Mouse (Mus musculus) midbrain, embryonic 14.5 days (tissue): Measurements from ENCODE around the gene Cdc14a. TPM values are rescaled to one million over a fixed set of nuclear protein-coding genes. Genes with fewer than 3 reads are reported as not detected.

Experiments
- ATAC-seq: fragments of 200-750 bp; cut with Nextera tagmentation; 2 replicates; pipeline ENCODE4 v1.8.0; 2017; ENCODE audit warnings: moderate number of reproducible peaks, moderate library complexity; ENCODE audit not compliant: low FRiP score, low TSS enrichment
- DNase-seq: peaks from one replicate; pipeline ENCODE4 v3.0.0-alpha.2; 2015
- H3K27ac ChIP-seq: fragments of 300-500 bp; sonication (generic); replicated peaks from 2 replicates; pipeline ENCODE4 v1.5.1; 2014; ENCODE audit warnings: mild to moderate bottlenecking, low read depth, low read length, moderate library complexity
- H3K27me3 ChIP-seq: fragments of 300-500 bp; sonication (generic); 2 replicates; pipeline ENCODE4 v1.6.1; 2014; ENCODE audit warnings: low read length, control low read depth, mixed read lengths; ENCODE audit not compliant: control insufficient read depth, insufficient read depth
- H3K36me3 ChIP-seq: fragments of 300-500 bp; sonication (generic); 2 replicates; pipeline ENCODE4 v1.6.1; 2014; ENCODE audit warnings: low read length, control low read depth; ENCODE audit not compliant: control insufficient read depth, insufficient read depth
- H3K4me1 ChIP-seq: fragments of 300-500 bp; sonication (generic); 2 replicates; pipeline ENCODE4 v1.6.1; 2014; ENCODE audit warnings: mild to moderate bottlenecking, antibody characterized with exemption, low read length, control low read depth; ENCODE audit not compliant: control insufficient read depth, insufficient read depth
- H3K4me2 ChIP-seq: fragments of 300-500 bp; sonication (generic); 2 replicates; pipeline ENCODE4 v1.6.1; 2014; ENCODE audit warnings: mild to moderate bottlenecking, low read length, moderate library complexity
- H3K4me3 ChIP-seq: fragments of 300-500 bp; sonication (generic); replicated peaks from 2 replicates; pipeline ENCODE4 v1.5.1; 2014; ENCODE audit warnings: low read depth, low read length
- H3K9ac ChIP-seq: fragments of 300-500 bp; sonication (generic); replicated peaks from 2 replicates; pipeline ENCODE4 v1.6.1; 2014; ENCODE audit warnings: mild to moderate bottlenecking, low read length, moderate library complexity
- H3K9me3 ChIP-seq: fragments of 300-500 bp; sonication (generic); 2 replicates; pipeline ENCODE4 v1.6.1; 2016; ENCODE audit warnings: low read length, control low read depth, mixed read lengths; ENCODE audit not compliant: control insufficient read depth
- WGBS: fragments of 180-500 bp; shearing (Covaris S2); extraction: QIAGEN DNeasy Blood & Tissue Kit; methylation state at CpG from one replicate; pipeline ENCODE4 v1.1.7; 2014; 5-methylcytosine and 5-hydroxymethylcytosine counted together
- polyA plus RNA-seq: library from polyadenylated mRNA; unstranded; fragments of >200 nt; fragmentation: Nextera tagmentation; extraction: Ambion mirVana; gene quantifications from 2 replicates; pipeline ENCODE4 v1.2.1, GENCODE M21; 2014

Cdc14a gene
- polyA plus RNA-seq, 1 experiment from 2014 or later = 6.2 TPM

GRCm38 (mm10) chr3:116271679-116272078, 152.2 kb downstream of the Cdc14a start:
- H3K4me2 ChIP-seq = no peak overlapping the region
- H3K27me3 ChIP-seq = no peaks in the 10 kb centered on the region
- no peak overlapping the region for H3K4me3 ChIP-seq
- DNase-seq (no peak), ATAC-seq (no peak)
- H3K9me3 ChIP-seq = no peaks in the 10 kb centered on the region
- no peak overlapping the region for H3K9ac ChIP-seq
- WGBS = 93% methylated on average over 6 of the region's 6 CpGs
- no peaks in the 10 kb centered on the region for H3K36me3 ChIP-seq
- no peak overlapping the region for H3K27ac ChIP-seq
- no peaks in the 10 kb centered on the region for H3K4me1 ChIP-seq

GRCm38 (mm10) chr3:116267036-116267654, 156.7 kb downstream of the Cdc14a start:
- Histone ChIP-seq H3K4me2 (no peak overlapping the region), H3K27ac (no peak overlapping the region), H3K36me3 (no peaks in the 10 kb centered on the region), H3K4me1 (no peaks in the 10 kb centered on the region), H3K9ac (no peak overlapping the region), H3K27me3 (no peaks in the 10 kb centered on the region), H3K4me3 (no peak overlapping the region), H3K9me3 (no peaks in the 10 kb centered on the region)
- peak; percentile 40; the same call in 1 of the 2 replicates for ATAC-seq
- WGBS = 92% methylated on average over 2 of the region's 2 CpGs
- DNase-seq = no peak

- DNase-seq (no peak), ATAC-seq (no peak)
- H3K4me1 ChIP-seq = no peaks in the 10 kb centered on the region
- H3K9ac ChIP-seq = no peak overlapping the region
- H3K36me3 ChIP-seq = no peaks in the 10 kb centered on the region
- WGBS = 84% methylated on average over 3 of the region's 3 CpGs
- H3K4me2 ChIP-seq = no peak overlapping the region
- no peaks in the 10 kb centered on the region for H3K27me3 ChIP-seq
- H3K9me3 ChIP-seq = no peaks in the 10 kb centered on the region
- H3K4me3 ChIP-seq = no peak overlapping the region
- no peak overlapping the region for H3K27ac ChIP-seq
Measured at GRCm38 (mm10) chr3:116266360-116266759, 157.5 kb downstream of the Cdc14a start.

GRCm38 (mm10) chr3:116263977-116264376, 159.9 kb downstream of the Cdc14a start:
- Histone ChIP-seq H3K27me3 (no peaks in the 10 kb centered on the region), H3K27ac (no peak overlapping the region), H3K36me3 (no peaks in the 10 kb centered on the region), H3K4me2 (no peak overlapping the region), H3K9me3 (no peaks in the 10 kb centered on the region), H3K4me1 (no peaks in the 10 kb centered on the region), H3K4me3 (no peak overlapping the region), H3K9ac (no peak overlapping the region)
- WGBS = 62% methylated on average over 1 of the region's 1 CpGs
- no peak for DNase-seq
- no peak for ATAC-seq

- ATAC-seq = no peak
- 94% methylated on average over 5 of the region's 5 CpGs for WGBS
- DNase-seq = no peak
- Histone ChIP-seq H3K4me3 (no peak overlapping the region), H3K4me1 (no peaks in the 10 kb centered on the region), H3K27ac (no peak overlapping the region), H3K9me3 (no peaks in the 10 kb centered on the region), H3K9ac (no peak overlapping the region), H3K4me2 (no peak overlapping the region), H3K27me3 (no peaks in the 10 kb centered on the region), H3K36me3 (no peaks in the 10 kb centered on the region)
Measured at GRCm38 (mm10) chr3:116263061-116263460, 160.8 kb downstream of the Cdc14a start.

GRCm38 (mm10) chr3:116256104-116256503, 167.7 kb downstream of the Cdc14a start:
- H3K36me3 ChIP-seq = no peaks in the 10 kb centered on the region
- no peak overlapping the region for H3K4me2 ChIP-seq
- no peak overlapping the region for H3K4me3 ChIP-seq
- H3K9ac ChIP-seq = no peak overlapping the region
- DNase-seq = no peak
- 66% methylated on average over 5 of the region's 5 CpGs for WGBS
- peaks cover 12% of the 10 kb centered on the region for H3K4me1 ChIP-seq
- peaks cover 9% of the 10 kb centered on the region; the same call in 1 of the 2 replicates for H3K27me3 ChIP-seq
- no peak for ATAC-seq
- H3K27ac ChIP-seq = no peak overlapping the region
- no peaks in the 10 kb centered on the region for H3K9me3 ChIP-seq

- 2% methylated on average over 9 of the region's 9 CpGs for WGBS
- Histone ChIP-seq H3K9ac (peak within 1 kb of the TSS; percentile 55), H3K4me3 (peak within 1 kb of the TSS; percentile 59), H3K27ac (no peak within 1 kb of the TSS), H3K36me3 (no peaks in the 10 kb centered on the region), H3K4me1 (peaks cover 12% of the 10 kb centered on the region), H3K4me2 (peak within 1 kb of the TSS; percentile 100), H3K27me3 (peaks cover 16% of the 10 kb centered on the region), H3K9me3 (no peaks in the 10 kb centered on the region)
- ATAC-seq (peak; percentile 31), DNase-seq (peak; percentile 71)
Measured at GRCm38 (mm10) chr3:116253077-116253531, 170.7 kb downstream of the Cdc14a start, which contains the start of gene Gpr88. Gene Gpr88, minus strand, starts transcription at chr3:116253503.

GRCm38 (mm10) chr3:116252255-116253040, 171.4 kb downstream of the Cdc14a start:
- Histone ChIP-seq H3K27me3 (peaks cover 16% of the 10 kb centered on the region), H3K4me1 (peaks cover 12% of the 10 kb centered on the region)
- peak; percentile 74 for ATAC-seq

More at GRCm38 (mm10) chr3:116252255-116253040, 171.4 kb downstream of the Cdc14a start:
- H3K36me3 ChIP-seq = no peaks in the 10 kb centered on the region
- H3K27ac ChIP-seq = no peak overlapping the region
- no peaks in the 10 kb centered on the region for H3K9me3 ChIP-seq
- peak overlapping the region; percentile 100 for H3K4me2 ChIP-seq
- H3K4me3 ChIP-seq = peak overlapping the region; percentile 59
- peak overlapping the region; percentile 55 for H3K9ac ChIP-seq
- WGBS = under 1% methylated on average over 48 of the region's 48 CpGs
- peak; percentile 79 for DNase-seq
